Mouse (Mus musculus) bone marrow, adult 2 months (tissue): ENCODE measurements around the gene Rnf182. TPM values are rescaled to one million over a fixed set of nuclear protein-coding genes. Genes with fewer than 3 reads are reported as not detected.
A peak's percentile ranks its signal among the peaks of the same experiment; 100 is the strongest.

Experiments
- H3K27ac ChIP-seq: fragments of 200-500 bp; 2 replicates; pipeline ENCODE4 v1.5.1; 2012; ENCODE audit warnings: low read depth, mild to moderate bottlenecking, control low read depth, inconsistent platforms, low read length; ENCODE audit not compliant: control insufficient read depth, poor library complexity, insufficient read depth
- H3K4me1 ChIP-seq: fragments of 200-500 bp; 2 replicates; pipeline ENCODE4 v1.6.1; 2011; ENCODE audit warnings: low read length; ENCODE audit not compliant: control insufficient read depth, insufficient read depth
- H3K4me3 ChIP-seq: fragments of 200-500 bp; replicated peaks from 2 replicates; pipeline ENCODE3; 2011; ENCODE audit warnings: mild to moderate bottlenecking, low read depth, low read length, control low read depth; ENCODE audit not compliant: control insufficient read depth
- CTCF ChIP-seq: fragments of 200-500 bp; IDR thresholded peaks from 2 replicates; pipeline ENCODE4 v1.5.1; 2011; ENCODE audit warnings: low read length, control low read depth; ENCODE audit not compliant: control insufficient read depth, insufficient read depth
- POLR2A ChIP-seq: fragments of 200-500 bp; IDR thresholded peaks from 2 replicates; pipeline ENCODE4 v1.6.1; 2011; ENCODE audit warnings: low read depth, mild to moderate bottlenecking, control low read depth, low read length, borderline replicate concordance; ENCODE audit not compliant: control insufficient read depth
- WGBS: fragments of 180-500 bp; shearing (Covaris S2); methylation state at CpG from one replicate; pipeline ENCODE4 v1.1.7; 2018; 5-methylcytosine and 5-hydroxymethylcytosine counted together
- polyA plus RNA-seq: library from polyadenylated mRNA; stranded (reverse); fragments of >200 nt; gene quantifications from 2 replicates; pipeline ENCODE4 v1.2.4, GENCODE M21; 2011; ENCODE audit warnings: low replicate concordance; ENCODE audit not compliant: missing spikeins, insufficient read depth, insufficient read length

The Rnf182 gene
- polyA plus RNA-seq, 1 experiment, result not detected

DNA sequence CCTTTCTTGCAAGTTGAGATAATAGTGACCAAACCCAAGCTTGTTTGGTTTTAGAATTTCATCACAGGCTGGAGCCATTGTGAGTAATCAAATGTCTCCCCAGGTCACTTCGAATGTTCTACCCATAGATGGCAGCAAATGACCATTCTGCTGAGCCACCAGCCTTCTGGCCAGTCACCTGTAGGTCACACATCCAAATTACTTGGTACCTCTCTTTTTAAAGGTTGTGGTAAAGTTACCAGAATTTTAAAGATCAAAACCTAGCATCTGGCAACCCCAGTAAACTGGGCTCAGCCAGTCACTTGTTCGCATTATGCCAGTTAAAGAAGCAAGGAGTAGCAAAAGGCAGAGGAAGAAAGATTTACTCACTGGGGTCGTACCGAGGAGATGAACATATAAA, 19.6 kb upstream of the Rnf182 start:
- Histone ChIP-seq H3K4me3 (no peak overlapping the region), H3K4me1 (no peaks in the 10 kb centered on the region), H3K27ac (no peak overlapping the region)
- no peak for TF ChIP-seq POLR2A
- peak; percentile 66 for TF ChIP-seq CTCF
- 56% methylated on average over 4 of the region's 4 CpGs for WGBS

DNA sequence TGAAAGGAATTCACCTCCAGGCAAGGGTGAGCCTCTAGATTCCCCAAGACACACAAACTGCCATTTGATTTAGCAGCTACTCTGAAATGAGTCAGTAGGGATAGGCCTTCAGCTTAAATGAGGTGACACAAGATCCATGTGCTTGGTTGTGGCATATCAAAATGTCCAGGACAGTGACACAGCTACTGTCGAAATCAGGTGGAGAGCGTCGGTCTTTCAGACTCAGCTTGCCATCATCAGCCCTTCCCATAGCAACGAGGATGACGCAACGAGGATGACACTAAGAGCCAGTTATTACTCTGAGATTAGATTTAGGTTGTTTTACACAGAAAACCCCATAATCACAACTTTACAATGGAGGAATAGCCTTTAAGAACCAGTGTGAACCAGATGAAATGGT, 14.5 kb upstream of the Rnf182 start:
- no peaks in the 10 kb centered on the region for H3K4me1 ChIP-seq
- H3K4me3 ChIP-seq, result no peak overlapping the region
- no peak overlapping the region for H3K27ac ChIP-seq
- TF ChIP-seq POLR2A (no peak), CTCF (no peak)
- WGBS, result 46% methylated on average over 6 of the region's 6 CpGs

DNA sequence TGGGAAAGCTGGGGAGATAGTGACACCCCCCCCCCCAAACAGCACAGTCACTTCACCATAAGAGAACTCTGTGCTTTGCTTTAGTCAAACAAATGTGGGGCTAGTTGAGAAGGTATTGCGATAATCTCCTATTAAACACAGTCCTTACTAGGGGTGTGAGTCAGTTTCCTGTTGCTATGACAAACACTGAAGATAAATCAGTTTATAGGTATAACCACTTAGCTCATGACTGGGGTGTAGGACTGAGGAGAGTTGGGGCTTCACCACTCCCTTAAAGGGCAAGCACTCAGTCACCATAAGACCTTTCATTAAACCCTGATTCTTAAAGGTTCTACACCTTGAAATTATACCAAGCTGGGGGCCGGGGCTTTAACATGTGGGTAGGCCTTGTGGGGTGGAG, 13.1 kb upstream of the Rnf182 start:
- no peak for TF ChIP-seq CTCF
- TF ChIP-seq POLR2A, result no peak
- H3K4me1 ChIP-seq, result no peaks in the 10 kb centered on the region
- 75% methylated on average over 2 of the region's 2 CpGs for WGBS
- no peak overlapping the region for H3K4me3 ChIP-seq
- no peak overlapping the region for H3K27ac ChIP-seq

DNA sequence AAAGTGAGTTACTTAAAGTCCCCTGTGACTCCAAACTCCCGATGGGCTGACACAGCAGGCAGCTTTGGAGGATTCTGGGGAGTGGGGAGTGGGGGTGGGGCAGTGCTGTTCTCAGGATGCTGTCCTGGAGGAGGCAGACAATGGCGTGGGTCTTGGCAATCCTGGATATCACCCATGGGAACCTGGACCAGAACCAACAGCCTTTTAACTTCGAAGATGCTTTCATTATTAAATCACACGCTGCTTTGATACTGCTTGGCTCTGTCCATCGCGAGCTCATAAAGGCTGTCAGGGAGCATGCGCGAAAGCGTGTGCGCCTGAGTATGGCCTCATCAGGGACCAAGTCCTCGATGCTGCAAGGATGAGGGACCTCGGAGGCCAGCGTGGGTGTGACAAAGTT, 12.5 kb upstream of the Rnf182 start:
- no peaks in the 10 kb centered on the region for H3K4me1 ChIP-seq
- TF ChIP-seq CTCF, result no peak
- no peak for TF ChIP-seq POLR2A
- no peak overlapping the region for H3K4me3 ChIP-seq
- WGBS, result 81% methylated on average over 13 of the region's 13 CpGs
- no peak overlapping the region for H3K27ac ChIP-seq

DNA sequence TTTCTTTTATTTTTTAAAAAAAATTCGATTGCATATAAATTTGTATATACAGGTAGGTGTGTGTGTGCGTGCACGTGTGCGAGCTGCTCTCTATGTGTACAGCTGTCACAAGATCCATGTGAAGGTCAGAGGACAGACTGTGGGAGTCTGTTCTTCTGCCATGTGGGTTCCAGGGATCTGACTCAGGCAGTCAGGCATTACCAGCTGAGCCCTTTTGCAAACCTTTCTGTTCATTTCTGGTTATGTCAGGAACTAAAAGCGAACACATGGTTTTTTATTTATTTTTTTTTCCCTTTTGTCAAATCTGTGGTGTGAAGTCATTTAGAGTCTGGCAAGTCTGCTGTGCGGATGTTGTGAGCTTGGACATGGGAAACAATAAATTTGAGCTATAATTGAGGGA, 6.7 kb upstream of the Rnf182 start:
- H3K4me3 ChIP-seq, result no peak overlapping the region
- 82% methylated on average over 6 of the region's 6 CpGs for WGBS

DNA sequence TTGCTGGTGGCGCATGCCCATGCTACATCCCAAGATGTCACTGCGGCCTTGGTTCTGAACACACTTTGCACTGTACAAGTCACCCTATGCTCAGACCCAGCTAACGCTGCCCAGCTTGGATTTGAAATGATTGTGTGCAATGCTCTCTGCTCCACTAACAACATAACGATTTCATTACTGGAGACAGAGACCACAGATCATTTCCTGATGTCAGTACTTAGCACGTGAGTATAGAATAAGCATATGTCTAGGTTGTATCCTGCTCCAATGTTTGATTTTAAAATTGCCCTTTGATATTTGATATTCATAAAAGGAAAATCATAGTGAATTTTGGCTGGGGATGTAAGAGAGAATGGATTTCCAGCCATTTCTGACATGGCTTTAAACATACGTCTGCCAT, 3.5 kb upstream of the Rnf182 start:
- Histone ChIP-seq H3K4me1 (peaks cover 1% of the 10 kb centered on the region; the same call in 1 of the 2 replicates), H3K27ac (no peak overlapping the region), H3K4me3 (no peak overlapping the region)
- TF ChIP-seq POLR2A (no peak), CTCF (no peak)
- 74% methylated on average over 6 of the region's 6 CpGs for WGBS

More for the DNA sequence above, 6.7 kb upstream of the Rnf182 start:
- H3K27ac ChIP-seq, result no peak overlapping the region
- H3K4me1 ChIP-seq, result no peaks in the 10 kb centered on the region
- TF ChIP-seq POLR2A (no peak), CTCF (no peak)

DNA sequence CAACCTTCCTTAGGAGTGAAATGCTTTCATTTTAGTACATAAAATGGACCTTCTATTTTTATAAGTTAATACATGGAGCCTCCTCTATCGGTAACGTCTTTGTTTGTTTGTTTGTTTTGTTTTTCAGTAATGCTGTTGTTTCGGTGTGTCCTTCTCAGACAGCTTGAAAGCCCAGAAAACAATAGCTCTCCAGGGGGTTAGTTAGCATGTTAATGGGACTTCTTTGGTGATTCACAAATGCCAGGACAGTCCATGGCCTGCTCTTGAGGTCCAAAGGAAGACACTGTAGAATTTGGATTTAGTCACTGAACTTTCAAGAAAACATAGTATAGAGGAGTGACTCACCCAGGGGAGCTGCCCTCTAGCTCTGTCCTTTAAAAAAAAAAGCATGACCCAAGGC, 843 bp upstream of the Rnf182 start:
- TF ChIP-seq CTCF (no peak), POLR2A (no peak)
- WGBS, result 86% methylated on average over 3 of the region's 3 CpGs
- H3K27ac ChIP-seq, result no peak overlapping the region
- peaks cover 1% of the 10 kb centered on the region; the same call in 1 of the 2 replicates for H3K4me1 ChIP-seq
- no peak overlapping the region for H3K4me3 ChIP-seq

DNA sequence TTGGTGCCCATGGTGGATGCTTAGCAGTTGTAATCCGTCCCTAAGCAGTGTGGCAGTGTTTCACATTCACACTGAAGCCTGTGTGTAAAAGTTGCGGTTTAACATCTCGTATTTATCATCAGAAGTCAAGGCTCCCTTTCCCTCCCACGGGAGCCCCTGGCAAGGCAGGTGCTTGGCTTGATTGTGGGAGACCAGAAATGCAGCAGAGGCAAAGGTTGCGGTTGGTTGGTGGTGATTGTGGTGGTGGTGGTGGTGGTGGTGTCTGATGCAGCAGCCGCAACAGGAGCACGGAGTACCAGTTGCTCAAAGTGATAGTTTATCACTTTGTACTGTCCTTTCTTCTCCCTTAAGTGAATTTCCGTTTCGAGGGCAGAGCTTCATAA, 325 bp upstream of the Rnf182 start:
- TF ChIP-seq CTCF (no peak), POLR2A (no peak)
- no peak overlapping the region for H3K4me3 ChIP-seq
- peaks cover 1% of the 10 kb centered on the region; the same call in 1 of the 2 replicates for H3K4me1 ChIP-seq
- 9% methylated on average over 9 of the region's 9 CpGs for WGBS
- no peak overlapping the region for H3K27ac ChIP-seq

DNA sequence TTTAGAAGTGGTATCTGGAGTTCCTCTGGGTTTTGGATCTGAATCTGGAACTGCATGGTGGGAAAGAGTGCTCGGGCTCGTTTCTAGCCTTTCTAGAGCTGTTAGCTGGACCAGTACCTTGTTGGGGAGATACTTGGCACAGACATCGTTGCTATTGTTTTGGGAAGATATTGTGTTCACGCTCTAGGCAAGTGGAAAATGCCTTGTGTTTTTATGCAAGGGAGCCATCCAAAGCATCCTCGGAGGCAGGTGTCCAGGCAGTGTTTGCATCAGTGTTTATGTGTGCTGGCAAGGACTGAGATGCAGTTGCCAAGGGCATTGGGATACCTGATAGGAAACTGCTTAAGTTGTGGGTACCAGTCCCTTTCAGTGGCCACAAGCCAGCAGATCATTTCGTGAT, 1.0 kb downstream of the Rnf182 start:
- no peak for TF ChIP-seq POLR2A
- no peak for TF ChIP-seq CTCF
- no peak overlapping the region for H3K4me3 ChIP-seq
- WGBS, result 32% methylated on average over 6 of the region's 6 CpGs
- H3K4me1 ChIP-seq, result peaks cover 1% of the 10 kb centered on the region; the same call in 1 of the 2 replicates
- no peak overlapping the region for H3K27ac ChIP-seq
